Mouse (Mus musculus) liver, embryonic 14.5 days (tissue): Measurements from ENCODE around the gene Chst11. TPM values are rescaled to one million over a fixed set of nuclear protein-coding genes. Genes with fewer than 3 reads are reported as not detected.
"Not testable (repeated sequence)": the region's sequence is repeated elsewhere in the genome, so short reads cannot be mapped to it uniquely, and the experiment has no call there.

ENCODE experiments used
- ATAC-seq: fragments of 200-750 bp; cut with Nextera tagmentation; 2 replicates; pipeline ENCODE4 v1.8.0; 2017; ENCODE audit warnings: moderate number of reproducible peaks, mild to moderate bottlenecking, moderate library complexity; ENCODE audit not compliant: insufficient read depth
- DNase-seq, 3 experiments: peaks; one replicate each; pipeline ENCODE4 v3.0.0-alpha.2; 2012 to 2013; ENCODE audit warnings: low read depth in 3 of 3, low spot score in 3 of 3
- H3K27ac ChIP-seq: fragments of 300-500 bp; sonication (generic); 2 replicates; pipeline ENCODE4 v1.5.1; 2014; ENCODE audit warnings: moderate library complexity, mild to moderate bottlenecking, control low read depth, inconsistent platforms
- H3K27me3 ChIP-seq: fragments of 300-500 bp; sonication (generic); 2 replicates; pipeline ENCODE4 v1.6.1; 2014; ENCODE audit warnings: mild to moderate bottlenecking, low read length, moderate library complexity; ENCODE audit not compliant: control insufficient read depth, insufficient read depth
- H3K36me3 ChIP-seq: fragments of 300-500 bp; sonication (generic); replicated peaks from 2 replicates; pipeline ENCODE4 v1.6.1; 2014; ENCODE audit warnings: low read depth; ENCODE audit not compliant: control insufficient read depth, insufficient read depth
- H3K4me1 ChIP-seq, 2 experiments: fragments of 200-500 bp in 1 of 2; fragments of 300-500 bp in 1 of 2; sonication (generic) in 1 of 2; replicated peaks; 2 replicates each; pipeline ENCODE4 v1.6.1; 2012 to 2014; ENCODE audit warnings: antibody characterized with exemption in 1 of 2, inconsistent platforms in 1 of 2, low read length in 1 of 2; ENCODE audit not compliant: control insufficient read depth in 2 of 2, insufficient read depth in 2 of 2
- H3K4me2 ChIP-seq: fragments of 300-500 bp; sonication (generic); 2 replicates; pipeline ENCODE4 v1.6.1; 2014; ENCODE audit warnings: low read depth, mild to moderate bottlenecking, control low read depth, moderate library complexity
- H3K4me3 ChIP-seq, 2 experiments: fragments of 200-500 bp in 1 of 2; fragments of 300-500 bp in 1 of 2; sonication (generic) in 1 of 2; 2 replicates each; pipeline ENCODE4 v1.5.1; 2012 to 2014; ENCODE audit warnings: low read depth in 2 of 2, low read length in 2 of 2, mild to moderate bottlenecking in 2 of 2, control low read depth in 1 of 2, inconsistent platforms in 1 of 2, moderate library complexity in 1 of 2; ENCODE audit not compliant: insufficient read depth in 1 of 2
- H3K9ac ChIP-seq: fragments of 300-500 bp; sonication (generic); replicated peaks from 2 replicates; pipeline ENCODE4 v1.6.1; 2014; ENCODE audit warnings: mild to moderate bottlenecking, control low read depth, moderate library complexity
- H3K9me3 ChIP-seq: fragments of 300-500 bp; sonication (generic); 2 replicates; pipeline ENCODE4 v1.6.1; 2016; ENCODE audit warnings: low read length, mixed read lengths; ENCODE audit not compliant: control insufficient read depth
- CTCF ChIP-seq: IDR thresholded peaks from 2 replicates; pipeline ENCODE4 v1.5.1; 2016; ENCODE audit warnings: antibody characterized with exemption, low read depth, control low read depth
- EP300 ChIP-seq: IDR thresholded peaks from 2 replicates; pipeline ENCODE4 v1.6.1; 2016; ENCODE audit warnings: antibody characterized with exemption, low read depth
- WGBS: fragments of 180-500 bp; shearing (Covaris S2); extraction: QIAGEN DNeasy Blood & Tissue Kit; methylation state at CpG from one replicate; pipeline ENCODE4 v1.1.7; 2014; ENCODE audit not compliant: insufficient replicate concordance; 5-methylcytosine and 5-hydroxymethylcytosine counted together
- polyA plus RNA-seq, 2 experiments: library from polyadenylated mRNA; depleted of rRNA in 1 of 2; stranded (reverse) in 1 of 2; unstranded in 1 of 2; fragments of >200 nt; fragmentation: Nextera tagmentation in 1 of 2; extraction: Ambion mirVana in 1 of 2; gene quantifications; 2 replicates each; pipeline versions ENCODE4 v1.2.1 to v1.2.3; 2012 to 2014

The Chst11 gene
- polyA plus RNA-seq, 2 experiments: 1.8 to 5.2 TPM

DNA sequence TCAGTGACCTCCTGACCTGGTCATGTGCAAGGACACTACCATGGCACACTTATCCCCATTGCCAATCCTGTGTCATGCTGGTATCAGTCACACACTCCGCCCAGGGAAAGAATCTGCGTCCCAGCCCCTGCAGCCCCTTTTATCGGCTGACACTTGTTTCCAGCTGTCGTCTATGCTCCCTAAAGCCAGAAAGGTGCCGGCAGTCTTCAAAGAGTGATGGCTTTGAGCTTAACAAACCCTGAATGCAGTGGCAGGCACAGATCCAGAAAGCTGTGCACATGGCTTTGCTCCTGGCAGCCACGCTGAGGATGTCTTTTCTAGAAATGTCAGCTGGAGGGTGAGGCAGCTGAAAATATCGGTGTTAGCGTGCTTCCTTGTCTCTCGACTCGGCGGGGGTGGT, 131.6 kb downstream of the Chst11 start:
- DNase-seq: no peak
- no peak overlapping the region for H3K9ac ChIP-seq
- no peaks in the 10 kb centered on the region for H3K36me3 ChIP-seq
- H3K9me3 ChIP-seq: no peaks in the 10 kb centered on the region
- TF ChIP-seq CTCF: no peak
- no peak for TF ChIP-seq EP300
- H3K27ac ChIP-seq: no peak overlapping the region
- peaks cover 0 to 15% of the 10 kb centered on the region in 2 experiments; a peak in 3 of 4 replicates for H3K4me1 ChIP-seq
- no peaks in the 10 kb centered on the region for H3K27me3 ChIP-seq
- 30% methylated on average over 11 of the region's 11 CpGs for WGBS
- no peak overlapping the region; a peak in 1 of 4 replicates for H3K4me3 ChIP-seq
- H3K4me2 ChIP-seq: peak overlapping the region; percentile 13; the same call in 1 of the 2 replicates
- ATAC-seq: peak; percentile 57; the same call in 1 of the 2 replicates

DNA sequence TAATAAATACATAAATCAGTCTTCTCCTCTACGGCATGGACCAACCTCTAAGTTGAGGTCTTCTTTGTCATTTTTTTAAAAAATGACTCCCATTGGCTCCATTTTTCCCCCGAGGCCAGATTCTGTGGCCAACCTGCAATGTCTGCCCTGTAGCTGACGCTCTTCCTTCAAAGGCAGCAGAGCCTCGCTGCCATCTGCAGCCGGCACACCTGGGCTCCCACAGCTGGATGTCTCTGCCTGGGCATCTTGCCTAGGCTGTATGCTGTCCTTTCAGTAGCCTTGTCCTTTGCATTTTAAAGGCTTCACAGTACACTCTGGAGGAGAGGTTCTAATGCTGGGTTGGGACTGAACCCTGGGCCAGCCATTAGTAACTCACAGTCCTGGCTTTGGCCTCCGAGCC, 132.6 kb downstream of the Chst11 start:
- Histone ChIP-seq H3K9ac (no peak overlapping the region), H3K4me2 (no peak overlapping the region), H3K36me3 (no peaks in the 10 kb centered on the region), H3K27me3 (no peaks in the 10 kb centered on the region), H3K9me3 (no peaks in the 10 kb centered on the region), H3K4me3 (no peak overlapping the region), H3K27ac (no peak overlapping the region), H3K4me1 (peaks cover 0 to 15% of the 10 kb centered on the region in 2 experiments; a peak in 3 of 4 replicates)
- TF ChIP-seq CTCF (no peak), EP300 (no peak)
- DNase-seq: no peak
- 85% methylated on average over 6 of the region's 6 CpGs for WGBS
- ATAC-seq: no peak

DNA sequence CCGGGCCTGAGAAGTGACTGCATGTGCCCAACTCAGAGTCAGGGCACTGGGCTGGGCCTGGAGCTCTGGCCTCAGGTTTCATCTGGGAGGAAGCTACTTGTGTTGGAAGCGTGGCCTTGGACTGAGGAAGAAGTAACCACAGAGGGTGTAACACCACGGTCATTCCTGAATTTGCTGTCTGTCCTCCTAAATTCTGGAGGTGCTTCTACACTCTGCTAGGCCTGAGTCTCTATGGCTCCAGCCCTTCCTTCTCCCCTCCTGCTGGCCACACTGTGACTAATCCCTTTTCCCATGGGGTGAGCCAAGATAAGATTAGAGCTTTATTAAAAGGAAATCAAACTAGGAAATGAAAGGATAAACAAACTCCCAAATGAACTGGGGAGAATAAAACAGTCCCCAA, 133.3 kb downstream of the Chst11 start:
- DNase-seq (no peak), ATAC-seq (no peak)
- WGBS: 56% methylated on average over 3 of the region's 3 CpGs
- H3K4me3 ChIP-seq: no peak overlapping the region
- no peak for TF ChIP-seq EP300
- no peak for TF ChIP-seq CTCF
- no peak overlapping the region for H3K27ac ChIP-seq
- H3K4me1 ChIP-seq: peaks cover 0 to 15% of the 10 kb centered on the region in 2 experiments; a peak in 3 of 4 replicates
- no peak overlapping the region for H3K4me2 ChIP-seq
- H3K9ac ChIP-seq: no peak overlapping the region
- no peaks in the 10 kb centered on the region for H3K36me3 ChIP-seq
- H3K27me3 ChIP-seq: no peaks in the 10 kb centered on the region
- no peaks in the 10 kb centered on the region for H3K9me3 ChIP-seq

DNA sequence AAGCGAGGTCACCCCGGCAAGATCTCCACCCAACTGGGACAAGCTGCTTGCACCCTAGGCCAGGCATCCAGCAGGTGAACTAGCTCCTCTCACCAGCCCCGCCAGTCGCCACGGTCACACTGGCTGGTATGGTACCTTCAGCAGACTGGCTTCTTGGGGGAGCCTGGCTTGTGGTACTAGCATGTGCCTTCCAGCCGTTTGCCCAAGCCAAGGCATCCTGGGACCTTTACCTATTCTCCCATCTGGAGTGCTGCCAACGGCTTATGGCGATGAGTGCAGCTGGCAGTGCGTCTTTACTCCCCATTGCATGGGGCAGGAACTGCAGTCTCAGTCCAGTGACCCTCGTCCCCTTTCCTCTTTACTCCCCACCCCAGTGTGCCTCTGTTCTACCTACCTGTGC, 133.7 kb downstream of the Chst11 start:
- TF ChIP-seq EP300 (no peak), CTCF (no peak)
- Histone ChIP-seq H3K4me3 (no peak overlapping the region), H3K9me3 (no peaks in the 10 kb centered on the region), H3K27ac (no peak overlapping the region), H3K27me3 (no peaks in the 10 kb centered on the region), H3K9ac (no peak overlapping the region), H3K4me2 (no peak overlapping the region), H3K4me1 (peaks cover 0 to 15% of the 10 kb centered on the region in 2 experiments; a peak in 3 of 4 replicates), H3K36me3 (no peaks in the 10 kb centered on the region)
- 78% methylated on average over 10 of the region's 10 CpGs for WGBS
- no peak for ATAC-seq
- DNase-seq: no peak

DNA sequence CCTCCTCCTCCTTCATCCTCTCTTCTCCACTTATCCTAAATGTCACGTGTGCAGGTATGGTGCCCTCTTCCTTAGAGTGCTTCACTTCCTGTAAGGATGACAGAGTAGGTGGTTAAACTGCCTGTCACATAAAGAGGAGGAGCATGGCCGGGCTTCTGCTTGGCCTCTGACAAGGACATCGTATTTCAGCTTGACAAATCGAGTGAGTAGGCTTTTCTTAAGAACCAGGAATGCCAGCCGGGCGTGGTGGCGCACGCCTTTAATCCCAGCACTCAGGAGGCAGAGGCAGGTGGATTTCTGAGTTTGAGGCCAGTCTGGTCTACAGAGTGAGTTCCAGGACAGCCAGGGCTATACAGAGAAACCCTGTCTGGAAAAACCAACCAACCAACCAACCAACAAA, 134.2 kb downstream of the Chst11 start:
- H3K4me1 ChIP-seq: peaks cover 0 to 15% of the 10 kb centered on the region in 2 experiments; a peak in 3 of 4 replicates
- ATAC-seq, H3K9ac ChIP-seq, H3K4me2 ChIP-seq, H3K27ac ChIP-seq, H3K9me3 ChIP-seq, H3K4me3 ChIP-seq, DNase-seq, H3K36me3 ChIP-seq, H3K27me3 ChIP-seq: not testable (repeated sequence)
- 71% methylated on average over 8 of the region's 8 CpGs for WGBS
